Mouse (Mus musculus) T-cell, adult 2 months (primary cell): ENCODE data around the gene Sik3.
A peak's percentile ranks its signal among the peaks of the same experiment; 100 is the strongest.

Experiments used
- DNase-seq: peaks from one replicate; pipeline ENCODE4 v3.0.0; 2022; ENCODE audit warnings: low spot score

Sik3 gene

GRCm38 (mm10) chr9:46272677-46273454 is 260.2 kb downstream of the Sik3 start, which contains the start of gene Zpr1:
TSS of gene Zpr1 (plus strand) at chr9:46273064.
- peak; percentile 92 for DNase-seq
